Mouse (Mus musculus) cortical plate, adult 2 months (tissue): ENCODE results near the gene Snx29.

Source experiments
- CTCF ChIP-seq: fragments of 200-500 bp; IDR thresholded peaks from 2 replicates; pipeline ENCODE4 v1.5.1; 2011; ENCODE audit warnings: mild to moderate bottlenecking, control low read depth, low read length; ENCODE audit not compliant: insufficient read depth; ENCODE audit errors: extremely low read depth
- POLR2A ChIP-seq: fragments of 200-500 bp; IDR thresholded peaks from 2 replicates; pipeline ENCODE4 v1.6.1; 2011; ENCODE audit warnings: mild to moderate bottlenecking, low read length, control low read depth; ENCODE audit not compliant: insufficient read depth; ENCODE audit errors: extremely low read depth

GRCm38 (mm10) chr16:11380038-11380437 lies 57.3 kb downstream of the Snx29 start:
- TF ChIP-seq POLR2A (no peak), CTCF (no peak)
